Mouse (Mus musculus): ENCODE measurements around the gene Prl7b1. TPM values are rescaled to one million over a fixed set of nuclear protein-coding genes. Genes with fewer than 3 reads are reported as not detected.

Prl7b1 gene
- polyA plus RNA-seq (2012; rRNA removed): not detected in 2 replicates

DNA sequence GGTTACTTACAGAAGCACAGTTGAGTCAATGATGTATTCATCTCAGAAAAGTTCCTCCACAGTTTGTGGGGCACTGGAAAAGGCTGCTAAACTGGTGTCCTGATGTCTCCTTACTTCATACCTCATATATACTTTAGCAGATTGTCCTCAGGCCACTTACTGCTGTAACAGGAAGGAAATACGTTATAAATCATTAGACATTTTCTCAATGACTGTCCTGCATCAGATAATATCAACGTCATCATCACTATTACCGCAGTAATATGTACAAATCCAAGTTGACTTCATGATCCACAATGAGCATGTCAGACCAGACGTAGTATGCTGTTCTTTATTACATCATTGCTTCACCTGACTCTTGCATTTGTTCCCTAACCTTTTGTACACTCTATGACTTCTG, at the start of gene Prl7b1:
Gene Prl7b1 (minus strand): TSS at position 101 of the 400 bp plus-strand sequence.
- Histone ChIP-seq H3K4me1 (ENCODE audit: control insufficient read depth, insufficient read depth, low read length) (no peaks in the 10 kb centered on the region), H3K4me3 (ENCODE audit: insufficient read depth, low read length) (no peak within 1 kb of the TSS), H3K27ac (ENCODE audit: insufficient read depth, low read length) (no peak within 1 kb of the TSS)
- TF ChIP-seq CTCF (IDR thresholded peaks at IDR 0.05; ENCODE audit: extremely low read depth, insufficient read depth, low read length) (no peak), POLR2A (IDR thresholded peaks at IDR 0.05; ENCODE audit: extremely low read depth, insufficient read depth, low read length) (no peak)

GRCm38 (mm10) chr13:27642393-27642792, 32.0 kb upstream of the Prl7b1 start, which contains the start of gene Prl7a1:
Gene Prl7a1 (minus strand): TSS chr13:27642493.
- no peak within 1 kb of the TSS for H3K4me3 ChIP-seq (ENCODE audit: insufficient read depth, low read length)
- no peak within 1 kb of the TSS for H3K27ac ChIP-seq (ENCODE audit: insufficient read depth, low read length)
- no peak for TF ChIP-seq POLR2A (IDR thresholded peaks at IDR 0.05; ENCODE audit: extremely low read depth, insufficient read depth, low read length)
- no peaks in the 10 kb centered on the region for H3K4me1 ChIP-seq (ENCODE audit: control insufficient read depth, insufficient read depth, low read length)

- H3K27ac ChIP-seq (ENCODE audit: insufficient read depth, low read length): no peak within 1 kb of the TSS
- H3K4me3 ChIP-seq (ENCODE audit: insufficient read depth, low read length): no peak within 1 kb of the TSS
- no peak for TF ChIP-seq CTCF (IDR thresholded peaks at IDR 0.05; ENCODE audit: extremely low read depth, insufficient read depth, low read length)
- TF ChIP-seq POLR2A (IDR thresholded peaks at IDR 0.05; ENCODE audit: extremely low read depth, insufficient read depth, low read length): no peak
- H3K4me1 ChIP-seq (ENCODE audit: control insufficient read depth, insufficient read depth, low read length): no peaks in the 10 kb centered on the region
Measured at GRCm38 (mm10) chr13:27582071-27582470, 28.3 kb downstream of the Prl7b1 start, which contains the start of gene Prl8a1. Gene Prl8a1 (minus strand): TSS chr13:27582171.

DNA sequence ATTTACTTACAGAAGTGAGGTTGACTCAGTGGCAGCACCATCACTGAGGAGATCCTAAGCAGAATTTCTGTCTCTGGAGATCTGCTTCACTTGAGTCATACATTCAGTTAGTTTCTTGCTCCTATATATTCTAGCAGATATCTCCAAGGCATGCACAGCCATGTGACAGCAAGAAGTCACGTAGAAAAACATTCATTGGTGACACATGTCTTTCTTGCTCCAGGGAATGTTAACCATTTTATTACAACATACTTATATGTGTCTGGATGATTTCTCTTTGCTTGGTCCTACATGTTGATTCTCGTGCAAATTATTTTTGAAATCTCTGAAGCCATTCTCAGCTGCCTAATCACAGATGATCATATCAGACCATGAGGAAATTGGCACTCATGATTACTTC, 45.9 kb downstream of the Prl7b1 start, which contains the start of gene Prl8a9:
Gene Prl8a9 (minus strand): TSS at position 101 of the 400 bp plus-strand sequence.
- Histone ChIP-seq H3K4me3 (ENCODE audit: insufficient read depth, low read length) (no peak within 1 kb of the TSS), H3K4me1 (ENCODE audit: control insufficient read depth, insufficient read depth, low read length) (no peaks in the 10 kb centered on the region), H3K27ac (ENCODE audit: insufficient read depth, low read length) (no peak within 1 kb of the TSS)
- no peak for TF ChIP-seq POLR2A (IDR thresholded peaks at IDR 0.05; ENCODE audit: extremely low read depth, insufficient read depth, low read length)
- no peak for TF ChIP-seq CTCF (IDR thresholded peaks at IDR 0.05; ENCODE audit: extremely low read depth, insufficient read depth, low read length)

GRCm38 (mm10) chr13:27553336-27553735, 57.0 kb downstream of the Prl7b1 start:
- H3K27ac ChIP-seq (ENCODE audit: insufficient read depth, low read length): no peak overlapping the region
- no peaks in the 10 kb centered on the region for H3K4me1 ChIP-seq (ENCODE audit: control insufficient read depth, insufficient read depth, low read length)
- no peak for TF ChIP-seq CTCF (IDR thresholded peaks at IDR 0.05; ENCODE audit: extremely low read depth, insufficient read depth, low read length)
- no peak for TF ChIP-seq POLR2A (IDR thresholded peaks at IDR 0.05; ENCODE audit: extremely low read depth, insufficient read depth, low read length)
- H3K4me3 ChIP-seq (ENCODE audit: insufficient read depth, low read length): no peak overlapping the region

Other genes with a start within 250 kb of the Prl7b1 start
- not detected in 2 replicates for gene Prl2b1, start 219.7 kb downstream of the Prl7b1 start, polyA plus RNA-seq (2012; rRNA removed)
- gene Prl8a6, start 171.9 kb downstream of the Prl7b1 start, polyA plus RNA-seq (2012; rRNA removed): not detected in 2 replicates
- gene Prl8a8, start 97.4 kb downstream of the Prl7b1 start, polyA plus RNA-seq (2012; rRNA removed): not detected in 2 replicates
- gene Prl8a9, start 46.0 kb downstream of the Prl7b1 start, polyA plus RNA-seq (2012; rRNA removed): not detected in 2 replicates
- gene Prl8a1, start 28.4 kb downstream of the Prl7b1 start, polyA plus RNA-seq (2012; rRNA removed): not detected in 2 replicates
- not detected in 2 replicates for gene Prl7a1, start 31.9 kb upstream of the Prl7b1 start, polyA plus RNA-seq (2012; rRNA removed)
- gene Prl7a2, start 57.5 kb upstream of the Prl7b1 start, polyA plus RNA-seq (2012; rRNA removed): 0.08 TPM in 1 of 2 replicates, not detected in the other
- not detected in 2 replicates for gene Prl7d1, start 106.2 kb upstream of the Prl7b1 start, polyA plus RNA-seq (2012; rRNA removed)
- gene Prl7c1, start 170.2 kb upstream of the Prl7b1 start, polyA plus RNA-seq (2012; rRNA removed): not detected in 2 replicates
- not detected in 2 replicates for gene Prl2a1, start 191.1 kb upstream of the Prl7b1 start, polyA plus RNA-seq (2012; rRNA removed)
- not detected in 2 replicates for gene Prl2c1, start 238.8 kb upstream of the Prl7b1 start, polyA plus RNA-seq (2012; rRNA removed)

Data from cortical plate, adult 2 months (tissue).